Mouse (Mus musculus): ENCODE data around the gene H2-T3. TPM values are rescaled to one million over a fixed set of nuclear protein-coding genes. Genes with fewer than 3 reads are reported as not detected.

H2-T3 gene
- polyA plus RNA-seq, 1 experiment from 2014 or later = not detected

- H3K27ac ChIP-seq (replicated peaks; ENCODE audit: low read depth, low read length) = no peak overlapping the region
- ATAC-seq (replicated peaks; ENCODE audit: insufficient number of reproducible peaks, low FRiP score, low TSS enrichment, low read depth) (no peak), DNase-seq (ENCODE audit: low spot score) (no peak)
- no peak overlapping the region for H3K4me3 ChIP-seq (ENCODE audit: low read depth, low read length)
- 46% methylated on average over 3 of the region's 3 CpGs for WGBS
- no peaks in the 10 kb centered on the region for H3K4me1 ChIP-seq (ENCODE audit: control insufficient read depth, insufficient read depth, low read length)
- no peaks in the 10 kb centered on the region for H3K36me3 ChIP-seq (replicated peaks; ENCODE audit: control insufficient read depth, insufficient read depth, low read depth, low read length)
- no peaks in the 10 kb centered on the region for H3K9me3 ChIP-seq (replicated peaks; ENCODE audit: control insufficient read depth, low read length)
- no peak overlapping the region for H3K4me2 ChIP-seq (ENCODE audit: low read depth, low read length)
- H3K27me3 ChIP-seq (ENCODE audit: control insufficient read depth, insufficient read depth, low read length) = peaks cover 26% of the 10 kb centered on the region
- no peak overlapping the region for H3K9ac ChIP-seq (replicated peaks; ENCODE audit: low read length)
Observed at GRCm38 (mm10) chr17:36224451-36224850, 34.4 kb upstream of the H2-T3 start.

GRCm38 (mm10) chr17:36218594-36219155 lies 28.6 kb upstream of the H2-T3 start:
- WGBS = 42% methylated on average over 5 of the region's 5 CpGs
- Histone ChIP-seq H3K4me1 (ENCODE audit: control insufficient read depth, insufficient read depth, low read length) (no peaks in the 10 kb centered on the region), H3K27ac (replicated peaks; ENCODE audit: low read depth, low read length) (no peak overlapping the region), H3K36me3 (replicated peaks; ENCODE audit: control insufficient read depth, insufficient read depth, low read depth, low read length) (no peaks in the 10 kb centered on the region), H3K4me2 (ENCODE audit: low read depth, low read length) (no peak overlapping the region), H3K4me3 (ENCODE audit: low read depth, low read length) (no peak overlapping the region), H3K27me3 (ENCODE audit: control insufficient read depth, insufficient read depth, low read length) (peaks cover 27% of the 10 kb centered on the region), H3K9ac (replicated peaks; ENCODE audit: low read length) (no peak overlapping the region), H3K9me3 (replicated peaks; ENCODE audit: control insufficient read depth, low read length) (no peaks in the 10 kb centered on the region)
- no peak for DNase-seq (ENCODE audit: low spot score)
- ATAC-seq (replicated peaks; ENCODE audit: insufficient number of reproducible peaks, low FRiP score, low TSS enrichment, low read depth) = no peak

GRCm38 (mm10) chr17:36215586-36215985 lies 25.5 kb upstream of the H2-T3 start:
- Histone ChIP-seq H3K4me2 (ENCODE audit: low read depth, low read length) (no peak overlapping the region), H3K36me3 (replicated peaks; ENCODE audit: control insufficient read depth, insufficient read depth, low read depth, low read length) (no peaks in the 10 kb centered on the region), H3K27ac (replicated peaks; ENCODE audit: low read depth, low read length) (no peak overlapping the region), H3K9me3 (replicated peaks; ENCODE audit: control insufficient read depth, low read length) (no peaks in the 10 kb centered on the region), H3K4me1 (ENCODE audit: control insufficient read depth, insufficient read depth, low read length) (no peaks in the 10 kb centered on the region), H3K4me3 (ENCODE audit: low read depth, low read length) (no peak overlapping the region), H3K27me3 (ENCODE audit: control insufficient read depth, insufficient read depth, low read length) (peaks cover 24% of the 10 kb centered on the region), H3K9ac (replicated peaks; ENCODE audit: low read length) (no peak overlapping the region)
- ATAC-seq (replicated peaks; ENCODE audit: insufficient number of reproducible peaks, low FRiP score, low TSS enrichment, low read depth) (no peak), DNase-seq (ENCODE audit: low spot score) (no peak)
- WGBS = 2% methylated on average over 20 of the region's 20 CpGs

- Histone ChIP-seq H3K27ac (replicated peaks; ENCODE audit: low read depth, low read length) (no peak overlapping the region), H3K4me3 (ENCODE audit: low read depth, low read length) (no peak overlapping the region), H3K9me3 (replicated peaks; ENCODE audit: control insufficient read depth, low read length) (no peaks in the 10 kb centered on the region), H3K9ac (replicated peaks; ENCODE audit: low read length) (no peak overlapping the region), H3K4me1 (ENCODE audit: control insufficient read depth, insufficient read depth, low read length) (no peaks in the 10 kb centered on the region), H3K27me3 (ENCODE audit: control insufficient read depth, insufficient read depth, low read length) (peaks cover 19% of the 10 kb centered on the region), H3K4me2 (ENCODE audit: low read depth, low read length) (no peak overlapping the region), H3K36me3 (replicated peaks; ENCODE audit: control insufficient read depth, insufficient read depth, low read depth, low read length) (no peaks in the 10 kb centered on the region)
- DNase-seq (ENCODE audit: low spot score) (no peak), ATAC-seq (replicated peaks; ENCODE audit: insufficient number of reproducible peaks, low FRiP score, low TSS enrichment, low read depth) (no peak)
Observed at GRCm38 (mm10) chr17:36206846-36207245, 16.8 kb upstream of the H2-T3 start.

- under 1% methylated on average over 38 of the region's 41 CpGs for WGBS
- H3K4me1 ChIP-seq (ENCODE audit: control insufficient read depth, insufficient read depth, low read length) = no peaks in the 10 kb centered on the region
Observed at GRCm38 (mm10) chr17:36205862-36206261, 15.8 kb upstream of the H2-T3 start.

GRCm38 (mm10) chr17:36205456-36205855 lies 15.4 kb upstream of the H2-T3 start:
- Histone ChIP-seq H3K9me3 (replicated peaks; ENCODE audit: control insufficient read depth, low read length) (no peaks in the 10 kb centered on the region), H3K4me3 (ENCODE audit: low read depth, low read length) (peak overlapping the region; percentile 18), H3K36me3 (replicated peaks; ENCODE audit: control insufficient read depth, insufficient read depth, low read depth, low read length) (no peaks in the 10 kb centered on the region), H3K27me3 (ENCODE audit: control insufficient read depth, insufficient read depth, low read length) (peaks cover 19% of the 10 kb centered on the region), H3K27ac (replicated peaks; ENCODE audit: low read depth, low read length) (no peak overlapping the region), H3K4me1 (ENCODE audit: control insufficient read depth, insufficient read depth, low read length) (no peaks in the 10 kb centered on the region), H3K4me2 (ENCODE audit: low read depth, low read length) (peak overlapping the region; percentile 23), H3K9ac (replicated peaks; ENCODE audit: low read length) (no peak overlapping the region)
- ATAC-seq (replicated peaks; ENCODE audit: insufficient number of reproducible peaks, low FRiP score, low TSS enrichment, low read depth) (no peak), DNase-seq (ENCODE audit: low spot score) (no peak)
- 2% methylated on average over 15 of the region's 15 CpGs for WGBS

More at GRCm38 (mm10) chr17:36205862-36206261, 15.8 kb upstream of the H2-T3 start:
- DNase-seq (ENCODE audit: low spot score) (peak; percentile 26), ATAC-seq (replicated peaks; ENCODE audit: insufficient number of reproducible peaks, low FRiP score, low TSS enrichment, low read depth) (no peak; the same call in 1 of the 2 replicates)
- Histone ChIP-seq H3K9ac (replicated peaks; ENCODE audit: low read length) (no peak overlapping the region), H3K36me3 (replicated peaks; ENCODE audit: control insufficient read depth, insufficient read depth, low read depth, low read length) (no peaks in the 10 kb centered on the region), H3K27ac (replicated peaks; ENCODE audit: low read depth, low read length) (no peak overlapping the region), H3K27me3 (ENCODE audit: control insufficient read depth, insufficient read depth, low read length) (peaks cover 19% of the 10 kb centered on the region), H3K4me3 (ENCODE audit: low read depth, low read length) (peak overlapping the region; percentile 18), H3K9me3 (replicated peaks; ENCODE audit: control insufficient read depth, low read length) (no peaks in the 10 kb centered on the region), H3K4me2 (ENCODE audit: low read depth, low read length) (peak overlapping the region; percentile 39)

GRCm38 (mm10) chr17:36201851-36202250 lies 11.8 kb upstream of the H2-T3 start:
- DNase-seq (ENCODE audit: low spot score) (no peak), ATAC-seq (replicated peaks; ENCODE audit: insufficient number of reproducible peaks, low FRiP score, low TSS enrichment, low read depth) (no peak)
- H3K9me3 ChIP-seq (replicated peaks; ENCODE audit: control insufficient read depth, low read length) = no peaks in the 10 kb centered on the region
- H3K27ac ChIP-seq (replicated peaks; ENCODE audit: low read depth, low read length) = no peak overlapping the region
- no peaks in the 10 kb centered on the region for H3K36me3 ChIP-seq (replicated peaks; ENCODE audit: control insufficient read depth, insufficient read depth, low read depth, low read length)
- no peak overlapping the region for H3K4me3 ChIP-seq (ENCODE audit: low read depth, low read length)
- 78% methylated on average over 2 of the region's 2 CpGs for WGBS
- H3K4me2 ChIP-seq (ENCODE audit: low read depth, low read length) = no peak overlapping the region
- peaks cover 19% of the 10 kb centered on the region for H3K27me3 ChIP-seq (ENCODE audit: control insufficient read depth, insufficient read depth, low read length)
- no peaks in the 10 kb centered on the region for H3K4me1 ChIP-seq (ENCODE audit: control insufficient read depth, insufficient read depth, low read length)
- no peak overlapping the region for H3K9ac ChIP-seq (replicated peaks; ENCODE audit: low read length)

- 9% methylated on average over 5 of the region's 5 CpGs for WGBS
- H3K4me1 ChIP-seq (ENCODE audit: control insufficient read depth, insufficient read depth, low read length) = no peaks in the 10 kb centered on the region
- H3K27ac ChIP-seq (replicated peaks; ENCODE audit: low read depth, low read length) = no peak overlapping the region
- H3K4me3 ChIP-seq (ENCODE audit: low read depth, low read length) = no peak overlapping the region
- peaks cover 2% of the 10 kb centered on the region; the same call in 1 of the 2 replicates for H3K27me3 ChIP-seq (ENCODE audit: control insufficient read depth, insufficient read depth, low read length)
- H3K9ac ChIP-seq (replicated peaks; ENCODE audit: low read length) = no peak overlapping the region
- ATAC-seq (replicated peaks; ENCODE audit: insufficient number of reproducible peaks, low FRiP score, low TSS enrichment, low read depth) (0 out of 2 replicates have a peak, but pooled peaks have one; percentile 52), DNase-seq (ENCODE audit: low spot score) (peak; percentile 24)
- H3K9me3 ChIP-seq (replicated peaks; ENCODE audit: control insufficient read depth, low read length) = no peaks in the 10 kb centered on the region
- no peak overlapping the region for H3K4me2 ChIP-seq (ENCODE audit: low read depth, low read length)
- no peaks in the 10 kb centered on the region for H3K36me3 ChIP-seq (replicated peaks; ENCODE audit: control insufficient read depth, insufficient read depth, low read depth, low read length)
Observed at GRCm38 (mm10) chr17:36198317-36198716, 8.2 kb upstream of the H2-T3 start.
